ENCODE assay signal across 9 mouse cellular contexts in genomic region chr10:44418901-44419300, GRCm38 (mm10).
"Had no signal": no experiment of that assay in that cellular context is flagged by ENCODE, and none has a peak within 500 bp of the region (broad histone marks: within the 10 kb centered on the region; RNA-seq: fewer than 3 reads in every experiment).

No protein-coding gene starts in this region.

- DNase-seq: lung, adult 18-20 months; lung, embryonic 14.5 days; lung, postnatal 10 days; lung, postnatal 4 days; midbrain, embryonic 14.5 days; right cerebral cortex, postnatal 14 days; thymus, adult 2 months; thymus, postnatal 25 days; thymus, postnatal 4 days had no signal
